Mouse (Mus musculus) embryonic facial prominence, embryonic 15.5 days (tissue): Measurements from ENCODE around the gene Ranbp3l. TPM values are rescaled to one million over a fixed set of nuclear protein-coding genes. Genes with fewer than 3 reads are reported as not detected.
A peak's percentile ranks its signal among the peaks of the same experiment; 100 is the strongest.

ENCODE experiments used
- ATAC-seq: fragments of 200-750 bp; cut with Nextera tagmentation; 2 replicates; pipeline ENCODE4 v1.8.0; 2017; ENCODE audit warnings: low read depth, moderate TSS enrichment; ENCODE audit not compliant: insufficient number of reproducible peaks, low FRiP score, low TSS enrichment
- H3K27ac ChIP-seq: fragments of 300-500 bp; sonication (generic); replicated peaks from 2 replicates; pipeline ENCODE4 v1.5.1; 2015; ENCODE audit warnings: mild to moderate bottlenecking, inconsistent platforms
- H3K27me3 ChIP-seq: fragments of 300-500 bp; sonication (generic); 2 replicates; pipeline ENCODE4 v1.6.1; 2015; ENCODE audit warnings: inconsistent platforms
- H3K36me3 ChIP-seq: fragments of 300-500 bp; sonication (generic); 2 replicates; pipeline ENCODE4 v1.6.1; 2015; ENCODE audit warnings: mild to moderate bottlenecking, inconsistent platforms
- H3K4me1 ChIP-seq: fragments of 300-500 bp; sonication (generic); 2 replicates; pipeline ENCODE4 v1.6.1; 2015; ENCODE audit warnings: inconsistent platforms
- H3K4me2 ChIP-seq: fragments of 300-500 bp; sonication (generic); replicated peaks from 2 replicates; pipeline ENCODE4 v1.6.1; 2015; ENCODE audit warnings: mild to moderate bottlenecking, inconsistent platforms
- H3K4me3 ChIP-seq: fragments of 300-500 bp; sonication (generic); replicated peaks from 2 replicates; pipeline ENCODE4 v1.5.1; 2015; ENCODE audit warnings: mild to moderate bottlenecking, inconsistent platforms
- H3K9ac ChIP-seq: fragments of 300-500 bp; sonication (generic); 2 replicates; pipeline ENCODE4 v1.6.1; 2015; ENCODE audit warnings: inconsistent platforms
- H3K9me3 ChIP-seq: fragments of 300-500 bp; sonication (generic); replicated peaks from 2 replicates; pipeline ENCODE4 v1.6.1; 2016; ENCODE audit warnings: inconsistent platforms
- WGBS: fragments of 180-500 bp; shearing (Covaris S2); methylation state at CpG from one replicate; pipeline ENCODE4 v1.1.7; 2015; 5-methylcytosine and 5-hydroxymethylcytosine counted together
- polyA plus RNA-seq: library from polyadenylated mRNA; unstranded; fragments of >200 nt; fragmentation: Nextera tagmentation; extraction: Ambion mirVana; gene quantifications from 2 replicates; pipeline ENCODE4 v1.2.1, GENCODE M21; 2015

Gene Ranbp3l
- polyA plus RNA-seq, 1 experiment from 2014 or later = 3.0 TPM

GRCm38 (mm10) chr15:9081294-9081693 lies 113.5 kb downstream of the Ranbp3l start:
- H3K4me3 ChIP-seq = no peak overlapping the region
- ATAC-seq = no peak
- no peaks in the 10 kb centered on the region for H3K9me3 ChIP-seq
- WGBS = 93% methylated on average over 3 of the region's 3 CpGs
- no peaks in the 10 kb centered on the region; the same call in 1 of the 2 replicates for H3K36me3 ChIP-seq
- H3K4me1 ChIP-seq = peaks cover 9% of the 10 kb centered on the region
- no peaks in the 10 kb centered on the region for H3K27me3 ChIP-seq
- no peak overlapping the region for H3K9ac ChIP-seq
- no peak overlapping the region for H3K27ac ChIP-seq
- no peak overlapping the region for H3K4me2 ChIP-seq

GRCm38 (mm10) chr15:9082753-9083152 lies 115.0 kb downstream of the Ranbp3l start:
- Histone ChIP-seq H3K9me3 (no peaks in the 10 kb centered on the region), H3K27ac (no peak overlapping the region), H3K4me3 (no peak overlapping the region), H3K9ac (no peak overlapping the region), H3K4me1 (peaks cover 8% of the 10 kb centered on the region), H3K36me3 (peaks cover 7% of the 10 kb centered on the region; the same call in 1 of the 2 replicates), H3K27me3 (no peaks in the 10 kb centered on the region), H3K4me2 (no peak overlapping the region)
- 85% methylated on average over 9 of the region's 9 CpGs for WGBS
- ATAC-seq = no peak

- no peak for ATAC-seq
- H3K9me3 ChIP-seq = no peaks in the 10 kb centered on the region
- H3K9ac ChIP-seq = no peak overlapping the region
- H3K27ac ChIP-seq = no peak overlapping the region
- no peaks in the 10 kb centered on the region for H3K27me3 ChIP-seq
- H3K4me2 ChIP-seq = no peak overlapping the region
- no peaks in the 10 kb centered on the region for H3K4me1 ChIP-seq
- H3K36me3 ChIP-seq = peaks cover 9% of the 10 kb centered on the region; the same call in 1 of the 2 replicates
- 69% methylated on average over 11 of the region's 11 CpGs for WGBS
- H3K4me3 ChIP-seq = no peak overlapping the region
Measured at GRCm38 (mm10) chr15:9086813-9087212, 119.1 kb downstream of the Ranbp3l start.

GRCm38 (mm10) chr15:9087421-9087820 lies 119.7 kb downstream of the Ranbp3l start:
- Histone ChIP-seq H3K4me1 (no peaks in the 10 kb centered on the region), H3K9ac (no peak overlapping the region), H3K27me3 (no peaks in the 10 kb centered on the region), H3K27ac (no peak overlapping the region), H3K9me3 (no peaks in the 10 kb centered on the region), H3K4me2 (no peak overlapping the region), H3K36me3 (peaks cover 9% of the 10 kb centered on the region; the same call in 1 of the 2 replicates), H3K4me3 (no peak overlapping the region)
- WGBS = 75% methylated on average over 5 of the region's 5 CpGs
- ATAC-seq = no peak

GRCm38 (mm10) chr15:9087895-9088682 lies 120.3 kb downstream of the Ranbp3l start:
- WGBS = 81% methylated on average over 17 of the region's 17 CpGs
- Histone ChIP-seq H3K4me3 (no peak overlapping the region), H3K27ac (no peak overlapping the region), H3K4me2 (no peak overlapping the region), H3K36me3 (peaks cover 14% of the 10 kb centered on the region; the same call in 1 of the 2 replicates), H3K27me3 (no peaks in the 10 kb centered on the region), H3K4me1 (no peaks in the 10 kb centered on the region), H3K9ac (no peak overlapping the region), H3K9me3 (no peaks in the 10 kb centered on the region)
- no peak for ATAC-seq

GRCm38 (mm10) chr15:9088683-9089072 lies 120.9 kb downstream of the Ranbp3l start:
- peaks cover 19% of the 10 kb centered on the region for H3K36me3 ChIP-seq
- ATAC-seq = peak; percentile 39; the same call in 1 of the 2 replicates
- H3K27ac ChIP-seq = no peak overlapping the region

GRCm38 (mm10) chr15:9089136-9089720 lies 121.5 kb downstream of the Ranbp3l start:
- ATAC-seq = no peak; the same call in 1 of the 2 replicates
- Histone ChIP-seq H3K9ac (no peak overlapping the region), H3K4me1 (0 out of 2 replicates have a peak, but pooled peaks cover 1% of the 10 kb centered on the region), H3K4me3 (no peak overlapping the region), H3K27me3 (no peaks in the 10 kb centered on the region), H3K36me3 (peaks cover 23% of the 10 kb centered on the region), H3K27ac (no peak overlapping the region), H3K4me2 (no peak overlapping the region), H3K9me3 (no peaks in the 10 kb centered on the region)
- WGBS = 18% methylated on average over 2 of the region's 2 CpGs

More at GRCm38 (mm10) chr15:9088683-9089072, 120.9 kb downstream of the Ranbp3l start:
- WGBS = 66% methylated on average over 8 of the region's 8 CpGs
- Histone ChIP-seq H3K4me2 (no peak overlapping the region), H3K9ac (no peak overlapping the region), H3K27me3 (no peaks in the 10 kb centered on the region), H3K9me3 (no peaks in the 10 kb centered on the region), H3K4me3 (no peak overlapping the region), H3K4me1 (no peaks in the 10 kb centered on the region)

GRCm38 (mm10) chr15:9090662-9091061 lies 122.9 kb downstream of the Ranbp3l start:
- no peaks in the 10 kb centered on the region for H3K9me3 ChIP-seq
- 89% methylated on average over 5 of the region's 5 CpGs for WGBS
- H3K9ac ChIP-seq = no peak overlapping the region
- no peak overlapping the region for H3K4me2 ChIP-seq
- ATAC-seq = no peak
- peaks cover 27% of the 10 kb centered on the region for H3K36me3 ChIP-seq
- H3K27ac ChIP-seq = no peak overlapping the region
- H3K4me3 ChIP-seq = no peak overlapping the region
- H3K4me1 ChIP-seq = peaks cover 6% of the 10 kb centered on the region; the same call in 1 of the 2 replicates
- H3K27me3 ChIP-seq = no peaks in the 10 kb centered on the region

- no peaks in the 10 kb centered on the region for H3K9me3 ChIP-seq
- H3K4me1 ChIP-seq = peaks cover 6% of the 10 kb centered on the region; the same call in 1 of the 2 replicates
- no peak overlapping the region for H3K9ac ChIP-seq
- ATAC-seq = no peak
- H3K4me3 ChIP-seq = no peak overlapping the region
- WGBS = 65% methylated on average over 11 of the region's 11 CpGs
- H3K4me2 ChIP-seq = peak overlapping the region; percentile 17; the same call in 1 of the 2 replicates
- H3K27ac ChIP-seq = no peak overlapping the region
- H3K27me3 ChIP-seq = no peaks in the 10 kb centered on the region
- H3K36me3 ChIP-seq = peaks cover 30% of the 10 kb centered on the region
Measured at GRCm38 (mm10) chr15:9093598-9094365, 126.0 kb downstream of the Ranbp3l start.

GRCm38 (mm10) chr15:9094366-9094750 lies 126.6 kb downstream of the Ranbp3l start:
- no peaks in the 10 kb centered on the region for H3K27me3 ChIP-seq
- no peak overlapping the region for H3K9ac ChIP-seq
- H3K4me3 ChIP-seq = no peak overlapping the region
- peak overlapping the region; percentile 17; the same call in 1 of the 2 replicates for H3K4me2 ChIP-seq
- H3K9me3 ChIP-seq = no peaks in the 10 kb centered on the region
- H3K4me1 ChIP-seq = peaks cover 6% of the 10 kb centered on the region; the same call in 1 of the 2 replicates
- H3K27ac ChIP-seq = no peak overlapping the region
- ATAC-seq = peak; percentile 74
- peaks cover 30% of the 10 kb centered on the region for H3K36me3 ChIP-seq
- 18% methylated on average over 13 of the region's 13 CpGs for WGBS

- H3K4me1 ChIP-seq = peaks cover 6% of the 10 kb centered on the region; the same call in 1 of the 2 replicates
- H3K4me2 ChIP-seq = no peak overlapping the region
- H3K36me3 ChIP-seq = peaks cover 50% of the 10 kb centered on the region
- no peak for ATAC-seq
- no peaks in the 10 kb centered on the region for H3K27me3 ChIP-seq
- WGBS = 93% methylated on average over 4 of the region's 4 CpGs
- no peak overlapping the region for H3K4me3 ChIP-seq
- no peak overlapping the region for H3K9ac ChIP-seq
- H3K27ac ChIP-seq = no peak overlapping the region
- H3K9me3 ChIP-seq = no peaks in the 10 kb centered on the region
Measured at GRCm38 (mm10) chr15:9096865-9097264, 129.1 kb downstream of the Ranbp3l start.
